10 mouse cellular contexts compared by ENCODE assay signal in genomic region chr12:85135513-85136470, GRCm38 (mm10). TPM values are rescaled to one million over a fixed set of nuclear protein-coding genes. Genes with fewer than 3 reads are reported as not detected.
DNase-seq lines count a peak whose midpoint lies in the region; ATAC-seq lines count a peak whose summit lies in the region.
"Had no signal": no experiment of that assay in that cellular context is flagged by ENCODE, and none has a peak within 500 bp of the region (broad histone marks: within the 10 kb centered on the region; RNA-seq: fewer than 3 reads in every experiment).

No protein-coding gene starts in this region.

- no peaks in the 10 kb centered on the region for H3K9me3 ChIP-seq in heart, embryonic 13.5 days

- H3K27me3 ChIP-seq in heart, embryonic 13.5 days (replicated peaks) = peaks cover 30% of the 10 kb centered on the region

- H3K27ac ChIP-seq in heart, embryonic 13.5 days (replicated peaks) = no peak overlapping the region

- intact Hi-C loops in heart, postnatal 36 days (cut with DNase I) = no loop called here

- 67% methylated on average over 19 of the region's 19 CpGs for WGBS in heart, embryonic 13.5 days

- no peak overlapping the region for H3K4me2 ChIP-seq in heart, embryonic 13.5 days

- no peak overlapping the region for H3K4me3 ChIP-seq in heart, embryonic 13.5 days

- H3K9ac ChIP-seq in heart, embryonic 13.5 days = 0 out of 2 replicates have a peak overlapping the region, but pooled peaks have one; percentile 19

- ATAC-seq in heart, embryonic 13.5 days (ENCODE audit: extremely low read depth, insufficient number of reproducible peaks, low FRiP score, low TSS enrichment) = 0 out of 2 replicates have a peak, but pooled peaks have one; percentile 33

- H3K4me1 ChIP-seq in heart, embryonic 13.5 days = peaks cover 16% of the 10 kb centered on the region

- peaks cover 48% of the 10 kb centered on the region for H3K36me3 ChIP-seq in heart, embryonic 13.5 days

- peak; percentile 35 to 40 for DNase-seq in cerebellum, adult 18-20 months
- DNase-seq in cerebellum, adult 11 months = no peak
- no peak for DNase-seq in heart, postnatal 36 days
- peak; percentile 65 for DNase-seq in lung, postnatal 10 days
- DNase-seq in lung, postnatal 14 days = no peak
- peak; percentile 43 for DNase-seq in retina, postnatal 1 day
- no peak for DNase-seq in layer of hippocampus, adult 9-11 months
- DNase-seq: kidney, adult 2 months; midbrain, embryonic 14.5 days had no signal

RNA-seq across cellular contexts. Expression of gene Rps6kl1, which starts 15.3 kb away (rescaled TPM):
- polyA plus RNA-seq in heart, embryonic 13.5 days (2015; fragmentation: Nextera tagmentation; extraction: Ambion mirVana) = 1.2 and 1.3 TPM in 2 replicates
- total RNA-seq in heart, postnatal 36 days (2021) = 1 to 10 TPM; 3.6 to 3.9 TPM

RNA-seq across cellular contexts. Expression of gene Dlst, which starts 25.2 kb away (rescaled TPM):
- 176 and 193 TPM in 2 replicates for polyA plus RNA-seq in heart, embryonic 13.5 days (2015; fragmentation: Nextera tagmentation; extraction: Ambion mirVana)
- 100 to 1,000 TPM; 681 to 829 TPM for total RNA-seq in heart, postnatal 36 days (2021)

RNA-seq across cellular contexts. Expression of gene Prox2, which starts 25.2 kb away (rescaled TPM):
- 1.9 and 2.8 TPM in 2 replicates for polyA plus RNA-seq in heart, embryonic 13.5 days (2015; fragmentation: Nextera tagmentation; extraction: Ambion mirVana)
- 1 to 10 TPM; 2.1 to 2.3 TPM for total RNA-seq in heart, postnatal 36 days (2021)

RNA-seq across cellular contexts. Expression of gene Pgf, which starts 41.8 kb away (rescaled TPM):
- polyA plus RNA-seq in heart, embryonic 13.5 days (2015; fragmentation: Nextera tagmentation; extraction: Ambion mirVana) = 8.4 and 9.1 TPM in 2 replicates
- total RNA-seq in heart, postnatal 36 days (2021) = 1 to 10 TPM; 3.4 to 4.6 TPM

Comparison
In these comparisons a context has a peak if more than half of its experiments do, and no peak if none do; other contexts are left out.
1. DNase-seq: peak in cerebellum, adult 18-20 months (2 of 2), lung, postnatal 10 days (single experiment) and retina, postnatal 1 day (single experiment); none in cerebellum, adult 11 months (single experiment), heart, postnatal 36 days (0 of 2), lung, postnatal 14 days (single experiment) and layer of hippocampus, adult 9-11 months (single experiment).